Mouse (Mus musculus): ENCODE data around the gene 1700122O11Rik. TPM values are rescaled to one million over a fixed set of nuclear protein-coding genes. Genes with fewer than 3 reads are reported as not detected.

The 1700122O11Rik gene
- not detected in 2 replicates for polyA plus RNA-seq (2015; fragmentation: Nextera tagmentation; extraction: Ambion mirVana)

GRCm38 (mm10) chr17:48038193-48038592 is at the start of gene 1700122O11Rik:
1700122O11Rik (minus strand) TSS chr17:48038293.
- no peak within 1 kb of the TSS for H3K4me3 ChIP-seq
- H3K4me1 ChIP-seq = peaks cover 16% of the 10 kb centered on the region
- no peak within 1 kb of the TSS for H3K9ac ChIP-seq
- no peaks in the 10 kb centered on the region for H3K36me3 ChIP-seq (replicated peaks)
- WGBS = 94% methylated on average over 2 of the region's 2 CpGs
- H3K9me3 ChIP-seq = no peaks in the 10 kb centered on the region
- H3K27ac ChIP-seq = no peak within 1 kb of the TSS
- H3K4me2 ChIP-seq = no peak within 1 kb of the TSS
- ATAC-seq (replicated peaks) = no peak
- H3K27me3 ChIP-seq (replicated peaks) = peaks cover 6% of the 10 kb centered on the region

- Histone ChIP-seq H3K27me3 (replicated peaks) (no peaks in the 10 kb centered on the region), H3K36me3 (replicated peaks) (no peaks in the 10 kb centered on the region), H3K27ac (no peak overlapping the region), H3K4me1 (no peaks in the 10 kb centered on the region), H3K9ac (no peak overlapping the region), H3K4me3 (no peak overlapping the region), H3K4me2 (no peak overlapping the region), H3K9me3 (no peaks in the 10 kb centered on the region)
- WGBS = 50% methylated on average over 3 of the region's 3 CpGs
- ATAC-seq (replicated peaks) = no peak
Observed at GRCm38 (mm10) chr17:48080626-48081025, 42.5 kb upstream of the 1700122O11Rik start.

GRCm38 (mm10) chr17:48067729-48068128 is 29.6 kb upstream of the 1700122O11Rik start:
- Histone ChIP-seq H3K9ac (no peak overlapping the region), H3K4me1 (peaks cover 10% of the 10 kb centered on the region; the same call in 1 of the 2 replicates), H3K27ac (no peak overlapping the region), H3K4me3 (no peak overlapping the region), H3K4me2 (no peak overlapping the region), H3K36me3 (replicated peaks) (no peaks in the 10 kb centered on the region), H3K27me3 (replicated peaks) (no peaks in the 10 kb centered on the region), H3K9me3 (no peaks in the 10 kb centered on the region)
- ATAC-seq (replicated peaks) = no peak
- 24% methylated on average over 5 of the region's 5 CpGs for WGBS

- Histone ChIP-seq H3K27ac (no peak overlapping the region), H3K9me3 (no peaks in the 10 kb centered on the region), H3K4me1 (peaks cover 10% of the 10 kb centered on the region; the same call in 1 of the 2 replicates), H3K4me2 (no peak overlapping the region), H3K27me3 (replicated peaks) (no peaks in the 10 kb centered on the region), H3K9ac (no peak overlapping the region), H3K4me3 (no peak overlapping the region), H3K36me3 (replicated peaks) (no peaks in the 10 kb centered on the region)
- ATAC-seq (replicated peaks) = no peak
- WGBS = 69% methylated on average over 10 of the region's 10 CpGs
Observed at GRCm38 (mm10) chr17:48067083-48067614, 29.1 kb upstream of the 1700122O11Rik start.

- Histone ChIP-seq H3K4me3 (no peak overlapping the region), H3K27ac (no peak overlapping the region), H3K4me1 (peaks cover 10% of the 10 kb centered on the region; the same call in 1 of the 2 replicates), H3K36me3 (replicated peaks) (no peaks in the 10 kb centered on the region), H3K27me3 (replicated peaks) (no peaks in the 10 kb centered on the region), H3K4me2 (no peak overlapping the region), H3K9ac (no peak overlapping the region), H3K9me3 (no peaks in the 10 kb centered on the region)
- 25% methylated on average over 5 of the region's 5 CpGs for WGBS
- ATAC-seq (replicated peaks) = no peak
Observed at GRCm38 (mm10) chr17:48065081-48065501, 27.0 kb upstream of the 1700122O11Rik start.

- no peaks in the 10 kb centered on the region for H3K36me3 ChIP-seq (replicated peaks)
- H3K27ac ChIP-seq = no peak overlapping the region
- H3K9me3 ChIP-seq = no peaks in the 10 kb centered on the region
- no peak overlapping the region for H3K4me3 ChIP-seq
- no peak overlapping the region for H3K4me2 ChIP-seq
- ATAC-seq (replicated peaks) = no peak
- 42% methylated on average over 10 of the region's 10 CpGs for WGBS
- peaks cover 10% of the 10 kb centered on the region; the same call in 1 of the 2 replicates for H3K4me1 ChIP-seq
- H3K27me3 ChIP-seq (replicated peaks) = no peaks in the 10 kb centered on the region
- no peak overlapping the region for H3K9ac ChIP-seq
Observed at GRCm38 (mm10) chr17:48064196-48064843, 26.2 kb upstream of the 1700122O11Rik start.

GRCm38 (mm10) chr17:48057382-48057781 is 19.3 kb upstream of the 1700122O11Rik start:
- Histone ChIP-seq H3K4me1 (peaks cover 22% of the 10 kb centered on the region), H3K4me3 (no peak overlapping the region), H3K9ac (no peak overlapping the region), H3K9me3 (no peaks in the 10 kb centered on the region), H3K27me3 (replicated peaks) (no peaks in the 10 kb centered on the region), H3K27ac (no peak overlapping the region), H3K36me3 (replicated peaks) (no peaks in the 10 kb centered on the region), H3K4me2 (peak overlapping the region; percentile 26; the same call in 1 of the 2 replicates)
- WGBS = 3% methylated on average over 12 of the region's 12 CpGs
- ATAC-seq (replicated peaks) = 0 out of 2 replicates have a peak, but pooled peaks have one; percentile 29

- H3K4me3 ChIP-seq = no peak overlapping the region
- no peaks in the 10 kb centered on the region for H3K36me3 ChIP-seq (replicated peaks)
- H3K4me2 ChIP-seq = peak overlapping the region; percentile 32
- H3K27ac ChIP-seq = peak overlapping the region; percentile 60
- WGBS = 22% methylated on average over 20 of the region's 20 CpGs
- peaks cover 22% of the 10 kb centered on the region for H3K4me1 ChIP-seq
- H3K9ac ChIP-seq = no peak overlapping the region
- no peaks in the 10 kb centered on the region for H3K27me3 ChIP-seq (replicated peaks)
- no peaks in the 10 kb centered on the region for H3K9me3 ChIP-seq
- ATAC-seq (replicated peaks) = peak; percentile 35; the same call in 1 of the 2 replicates
Observed at GRCm38 (mm10) chr17:48055076-48055816, 17.2 kb upstream of the 1700122O11Rik start.

GRCm38 (mm10) chr17:48053646-48054045 is 15.6 kb upstream of the 1700122O11Rik start:
- peaks cover 22% of the 10 kb centered on the region for H3K4me1 ChIP-seq
- WGBS = 80% methylated on average over 2 of the region's 2 CpGs
- no peaks in the 10 kb centered on the region for H3K36me3 ChIP-seq (replicated peaks)
- no peak overlapping the region for H3K4me3 ChIP-seq
- no peaks in the 10 kb centered on the region for H3K27me3 ChIP-seq (replicated peaks)
- H3K4me2 ChIP-seq = no peak overlapping the region
- H3K9ac ChIP-seq = no peak overlapping the region
- H3K27ac ChIP-seq = no peak overlapping the region
- no peaks in the 10 kb centered on the region for H3K9me3 ChIP-seq
- ATAC-seq (replicated peaks) = no peak

- Histone ChIP-seq H3K9ac (no peak overlapping the region), H3K36me3 (replicated peaks) (no peaks in the 10 kb centered on the region), H3K27ac (no peak overlapping the region), H3K4me2 (no peak overlapping the region), H3K4me1 (peaks cover 13% of the 10 kb centered on the region), H3K27me3 (replicated peaks) (no peaks in the 10 kb centered on the region), H3K4me3 (no peak overlapping the region), H3K9me3 (no peaks in the 10 kb centered on the region)
- no peak for ATAC-seq (replicated peaks)
- WGBS = 71% methylated on average over 10 of the region's 10 CpGs
Observed at GRCm38 (mm10) chr17:48052338-48053067, 14.4 kb upstream of the 1700122O11Rik start.

- Histone ChIP-seq H3K9me3 (no peaks in the 10 kb centered on the region), H3K27ac (no peak overlapping the region), H3K4me3 (no peak overlapping the region), H3K36me3 (replicated peaks) (no peaks in the 10 kb centered on the region), H3K27me3 (replicated peaks) (no peaks in the 10 kb centered on the region), H3K4me1 (peaks cover 7% of the 10 kb centered on the region), H3K9ac (no peak overlapping the region), H3K4me2 (no peak overlapping the region)
- no peak for ATAC-seq (replicated peaks)
- WGBS = 84% methylated on average over 5 of the region's 5 CpGs
Observed at GRCm38 (mm10) chr17:48051638-48052337, 13.7 kb upstream of the 1700122O11Rik start.
